Mouse (Mus musculus) MEL (cell line): ENCODE data around the gene Umad1. TPM values are rescaled to one million over a fixed set of nuclear protein-coding genes. Genes with fewer than 3 reads are reported as not detected.

Experiments
- DNase-seq: peaks from one replicate; pipeline ENCODE4 v3.0.0; 2011; ENCODE audit warnings: low read depth, low spot score
- H3K27ac ChIP-seq: 2 replicates; pipeline ENCODE4 v1.5.1; 2012; ENCODE audit warnings: low read depth, mild to moderate bottlenecking, control low read depth, low read length, moderate library complexity; ENCODE audit not compliant: control insufficient read depth
- H3K27me3 ChIP-seq, 2 experiments: fragments of 150-350 bp in 1 of 2; sonication (generic) in 1 of 2; 2 replicates each; pipeline ENCODE4 v1.6.1; 2012; ENCODE audit warnings: low read length in 2 of 2, mild to moderate bottlenecking in 2 of 2, improper control_type of control experiment in 1 of 2, moderate library complexity in 1 of 2; ENCODE audit not compliant: insufficient read depth in 2 of 2, control insufficient read depth in 1 of 2
- H3K36me3 ChIP-seq, 2 experiments: 2 replicates each; pipeline ENCODE4 v1.6.1; 2012 to 2014; ENCODE audit warnings: low read length in 2 of 2, improper control_type of control experiment in 1 of 2, inconsistent platforms in 1 of 2, mild to moderate bottlenecking in 1 of 2; ENCODE audit not compliant: insufficient read depth in 2 of 2, control insufficient read depth in 1 of 2
- H3K4me1 ChIP-seq, 2 experiments: fragments of 150-350 bp in 1 of 2; sonication (generic) in 1 of 2; 2 replicates each; pipeline ENCODE4 v1.6.1; 2012; ENCODE audit warnings: low read length in 2 of 2, improper control_type of control experiment in 1 of 2, mild to moderate bottlenecking in 1 of 2; ENCODE audit not compliant: insufficient read depth in 2 of 2, control insufficient read depth in 1 of 2
- H3K4me3 ChIP-seq, 2 experiments: fragments of 150-350 bp in 1 of 2; sonication (generic) in 1 of 2; 2 replicates each; pipeline ENCODE4 v1.5.1; 2012; ENCODE audit warnings: low read depth in 2 of 2, low read length in 2 of 2, mild to moderate bottlenecking in 2 of 2, moderate library complexity in 2 of 2, control low read depth in 1 of 2, improper control_type of control experiment in 1 of 2; ENCODE audit not compliant: control insufficient read depth in 1 of 2, insufficient read depth in 1 of 2
- H3K79me2 ChIP-seq: 2 replicates; pipeline ENCODE4 v1.6.1; 2012; ENCODE audit warnings: mild to moderate bottlenecking, low read length, moderate library complexity; ENCODE audit not compliant: control insufficient read depth, poor library complexity, insufficient read depth
- H3K9ac ChIP-seq: 2 replicates; pipeline ENCODE4 v1.6.1; 2012; ENCODE audit warnings: low read depth, mild to moderate bottlenecking, control low read depth, low read length, moderate library complexity; ENCODE audit not compliant: control insufficient read depth, poor library complexity, severe bottlenecking
- H3K9me3 ChIP-seq: fragments of 150-350 bp; sonication (generic); replicated peaks from 2 replicates; pipeline ENCODE4 v1.6.1; 2012; ENCODE audit warnings: mild to moderate bottlenecking, low read length, improper control_type of control experiment, moderate library complexity; ENCODE audit not compliant: insufficient read depth
- CHD1 ChIP-seq: IDR thresholded peaks from 2 replicates; pipeline ENCODE4 v1.6.1; 2012; ENCODE audit warnings: low read depth, mild to moderate bottlenecking, inconsistent platforms, low read length, improper control_type of control experiment
- CHD2 ChIP-seq: IDR thresholded peaks from 2 replicates; pipeline ENCODE4 v1.6.1; 2011; ENCODE audit warnings: low read length, improper control_type of control experiment
- CTCF ChIP-seq, 3 experiments: IDR thresholded peaks in 2 of 3; conservative IDR thresholded peaks in 1 of 3; 2 replicates each; pipeline ENCODE4 v1.5.1; 2011 to 2012; ENCODE audit warnings: low read length in 3 of 3, low read depth in 2 of 3, mild to moderate bottlenecking in 2 of 3, improper control_type of control experiment in 1 of 3, inconsistent platforms in 1 of 3, mixed read lengths in 1 of 3, moderate library complexity in 1 of 3; ENCODE audit not compliant: control insufficient read depth in 1 of 3, insufficient read depth in 1 of 3, poor library complexity in 1 of 3, severe bottlenecking in 1 of 3
- EP300 ChIP-seq, 2 experiments: IDR thresholded peaks; 2 replicates each; pipeline ENCODE4 v1.6.1; 2011; ENCODE audit warnings: improper control_type of control experiment in 2 of 2, low read length in 2 of 2, low read depth in 1 of 2, mild to moderate bottlenecking in 1 of 2
- ETS1 ChIP-seq: IDR thresholded peaks from 2 replicates; pipeline ENCODE4 v1.6.1; 2012; ENCODE audit warnings: low read depth, mild to moderate bottlenecking, inconsistent platforms, low read length, improper control_type of control experiment, moderate library complexity
- GATA1 ChIP-seq: IDR thresholded peaks from 2 replicates; pipeline ENCODE4 v1.6.1; 2011; ENCODE audit warnings: low read depth, low read length, improper control_type of control experiment
- JUND ChIP-seq: IDR thresholded peaks from 2 replicates; pipeline ENCODE4 v1.6.1; 2011; ENCODE audit warnings: low read depth, mild to moderate bottlenecking, improper control_type of control experiment, low read length
- KAT2A ChIP-seq: conservative IDR thresholded peaks from 2 replicates; pipeline ENCODE4 v1.6.1; 2012; ENCODE audit warnings: low read depth, low read length, improper control_type of control experiment, inconsistent platforms
- MAFK ChIP-seq: IDR thresholded peaks from 2 replicates; pipeline ENCODE4 v1.6.1; 2011; ENCODE audit warnings: low read depth, mild to moderate bottlenecking, low read length, improper control_type of control experiment, borderline replicate concordance
- MAZ ChIP-seq: IDR thresholded peaks from 2 replicates; pipeline ENCODE4 v1.6.1; 2012; ENCODE audit warnings: low read depth, mild to moderate bottlenecking, inconsistent platforms, low read length, improper control_type of control experiment
- MYC ChIP-seq: IDR thresholded peaks from 2 replicates; pipeline ENCODE4 v1.6.1; 2011; ENCODE audit warnings: low read depth, mild to moderate bottlenecking, low read length, improper control_type of control experiment, moderate library complexity
- NELFE ChIP-seq: IDR thresholded peaks from 2 replicates; pipeline ENCODE4 v1.6.1; 2011; ENCODE audit warnings: low read depth, low read length, improper control_type of control experiment
- NRF1 ChIP-seq: IDR thresholded peaks from 2 replicates; pipeline ENCODE4 v1.6.1; 2014; ENCODE audit warnings: low read depth, mild to moderate bottlenecking, inconsistent platforms, low read length, improper control_type of control experiment, moderate library complexity; ENCODE audit not compliant: poor library complexity, insufficient read depth, severe bottlenecking
- POLR2A ChIP-seq, 2 experiments: IDR thresholded peaks; 2 replicates each; pipeline ENCODE4 v1.6.1; 2011 to 2012; ENCODE audit warnings: low read length in 2 of 2, mild to moderate bottlenecking in 2 of 2, control low read depth in 1 of 2, improper control_type of control experiment in 1 of 2, low read depth in 1 of 2, moderate library complexity in 1 of 2; ENCODE audit not compliant: control insufficient read depth in 1 of 2, insufficient read depth in 1 of 2, poor library complexity in 1 of 2
- POLR2AphosphoS2 ChIP-seq: IDR thresholded peaks from 2 replicates; pipeline ENCODE4 v1.6.1; 2011; ENCODE audit warnings: low read length, improper control_type of control experiment
- POLR2AphosphoS5 ChIP-seq: IDR thresholded peaks from 2 replicates; pipeline ENCODE4 v1.6.1; 2012; ENCODE audit warnings: low read depth, borderline replicate concordance, mild to moderate bottlenecking, inconsistent platforms, low read length, moderate library complexity, mixed read lengths
- RCOR1 ChIP-seq: IDR thresholded peaks from 2 replicates; pipeline ENCODE4 v1.6.1; 2012; ENCODE audit warnings: low read depth, mild to moderate bottlenecking, inconsistent platforms, low read length, improper control_type of control experiment
- SIN3A ChIP-seq: IDR thresholded peaks from 2 replicates; pipeline ENCODE4 v1.6.1; 2012; ENCODE audit warnings: low read length, improper control_type of control experiment, inconsistent platforms
- TBP ChIP-seq: IDR thresholded peaks from 2 replicates; pipeline ENCODE4 v1.8.0; 2011; ENCODE audit warnings: low read depth, low read length, improper control_type of control experiment
- UBTF ChIP-seq: IDR thresholded peaks from 2 replicates; pipeline ENCODE4 v1.6.1; 2012; ENCODE audit warnings: low read depth, mild to moderate bottlenecking, inconsistent platforms, low read length, improper control_type of control experiment, moderate library complexity, borderline replicate concordance; ENCODE audit not compliant: insufficient read depth
- USF1 ChIP-seq: IDR thresholded peaks from 2 replicates; pipeline ENCODE4 v1.6.1; 2014; ENCODE audit warnings: low read depth, mild to moderate bottlenecking, inconsistent platforms, low read length, improper control_type of control experiment, moderate library complexity
- USF2 ChIP-seq, 2 experiments: IDR thresholded peaks; 2 replicates each; pipeline ENCODE4 v1.6.1; 2011 to 2012; ENCODE audit warnings: improper control_type of control experiment in 2 of 2, low read length in 2 of 2, borderline replicate concordance in 1 of 2, inconsistent platforms in 1 of 2, low read depth in 1 of 2, mild to moderate bottlenecking in 1 of 2; ENCODE audit not compliant: insufficient read depth in 1 of 2
- ZMIZ1 ChIP-seq: IDR thresholded peaks from 2 replicates; pipeline ENCODE4 v1.6.1; 2012; ENCODE audit warnings: low read depth, mild to moderate bottlenecking, inconsistent platforms, low read length, improper control_type of control experiment, moderate library complexity
- polyA plus RNA-seq, 2 experiments: library from polyadenylated mRNA; stranded (reverse) in 1 of 2; unstranded in 1 of 2; fragments of >175 nt in 1 of 2; fragments of >200 nt in 1 of 2; gene quantifications; 2 replicates each; pipeline versions ENCODE4 v1.2.1 to v1.2.4; 2012; ENCODE audit warnings: low replicate concordance in 2 of 2, low read depth in 1 of 2; ENCODE audit not compliant: insufficient read length in 2 of 2, insufficient read depth in 1 of 2, missing spikeins in 1 of 2
- total RNA-seq: library from RNA; depleted of rRNA; stranded (reverse); fragments of 300-350 nt; gene quantifications from 2 replicates; pipeline ENCODE4 v1.2.3, GENCODE M21; 2012

Umad1 gene
- total and polyA plus RNA-seq, 3 experiments, result 5.3 to 9.7 TPM; not detected in 1

GRCm38 (mm10) chr6:8465388-8465787 is 206.3 kb downstream of the Umad1 start:
- H3K9me3 ChIP-seq, result no peaks in the 10 kb centered on the region
- TF ChIP-seq MAFK (no peak), CHD2 (no peak), TBP (no peak), RCOR1 (no peak), USF1 (no peak), ETS1 (no peak), SIN3A (no peak), CTCF (IDR thresholded peaks at IDR 0.05 in 2 of 3, conservative IDR thresholded peaks at IDR 0.05 in 1 of 3; ENCODE audit: control insufficient read depth in 1 of 3, insufficient read depth in 1 of 3, low read depth in 2 of 3, low read length in 3 of 3, poor library complexity in 1 of 3, severe bottlenecking in 1 of 3) (no peak), USF2 (IDR thresholded peaks at IDR 0.05; ENCODE audit: borderline replicate concordance in 1 of 2, insufficient read depth in 1 of 2, low read depth in 1 of 2, low read length in 2 of 2) (no peak), MAZ (no peak), EP300 (IDR thresholded peaks at IDR 0.05; ENCODE audit: low read depth in 1 of 2, low read length in 2 of 2) (no peak), UBTF (no peak), POLR2AphosphoS2 (no peak), POLR2A (IDR thresholded peaks at IDR 0.05; ENCODE audit: control insufficient read depth in 1 of 2, insufficient read depth in 1 of 2, low read depth in 1 of 2, low read length in 2 of 2, poor library complexity in 1 of 2) (no peak), CHD1 (no peak), MYC (no peak), KAT2A (no peak), GATA1 (no peak)
- H3K36me3 ChIP-seq, result peaks cover 0 to 6% of the 10 kb centered on the region in 2 experiments; a peak in 1 of 4 replicates
- no peaks in the 10 kb centered on the region for H3K27me3 ChIP-seq
- H3K4me3 ChIP-seq, result no peak overlapping the region
- H3K9ac ChIP-seq, result no peak overlapping the region
- peaks cover 0 to 4% of the 10 kb centered on the region in 2 experiments; a peak in 2 of 4 replicates for H3K4me1 ChIP-seq
- DNase-seq, result no peak
- no peak overlapping the region for H3K27ac ChIP-seq
- H3K79me2 ChIP-seq, result no peaks in the 10 kb centered on the region

GRCm38 (mm10) chr6:8465985-8466384 is 206.9 kb downstream of the Umad1 start:
- Histone ChIP-seq H3K27ac (no peak overlapping the region), H3K79me2 (no peaks in the 10 kb centered on the region), H3K9ac (no peak overlapping the region), H3K36me3 (peaks cover 0 to 6% of the 10 kb centered on the region in 2 experiments; a peak in 1 of 4 replicates), H3K4me3 (no peak overlapping the region), H3K9me3 (no peaks in the 10 kb centered on the region), H3K27me3 (no peaks in the 10 kb centered on the region), H3K4me1 (peaks cover 0 to 4% of the 10 kb centered on the region in 2 experiments; a peak in 2 of 4 replicates)
- DNase-seq, result no peak
- TF ChIP-seq TBP, result no peak
- TF ChIP-seq USF1, result no peak
- no peak for TF ChIP-seq NELFE
- no peak for TF ChIP-seq CTCF (IDR thresholded peaks at IDR 0.05 in 2 of 3, conservative IDR thresholded peaks at IDR 0.05 in 1 of 3; ENCODE audit: control insufficient read depth in 1 of 3, insufficient read depth in 1 of 3, low read depth in 2 of 3, low read length in 3 of 3, poor library complexity in 1 of 3, severe bottlenecking in 1 of 3)
- TF ChIP-seq JUND, result no peak
- TF ChIP-seq MAFK, result no peak
- TF ChIP-seq NRF1, result no peak
- no peak for TF ChIP-seq KAT2A
- TF ChIP-seq MYC, result no peak
- no peak for TF ChIP-seq ZMIZ1
- no peak for TF ChIP-seq RCOR1
- TF ChIP-seq POLR2AphosphoS5, result no peak
